ENCODE assay signal across 32 mouse cellular contexts in genomic region chr4:3226488-3226887, GRCm38 (mm10). TPM values are rescaled to one million over a fixed set of nuclear protein-coding genes. Genes with fewer than 3 reads are reported as not detected.
"Had no signal": no experiment of that assay in that cellular context is flagged by ENCODE, and none has a peak within 500 bp of the region (broad histone marks: within the 10 kb centered on the region; RNA-seq: fewer than 3 reads in every experiment).

No protein-coding gene starts in this region.

- H3K9ac ChIP-seq: limb, embryonic 12.5 days; limb, embryonic 15.5 days; liver, embryonic 14.5 days; liver, postnatal 0 days; lung, embryonic 15.5 days; midbrain, embryonic 13.5 days; neural tube, embryonic 13.5 days had no signal

- H3K4me1 ChIP-seq: limb, embryonic 12.5 days; limb, embryonic 15.5 days; lung, embryonic 15.5 days; midbrain, embryonic 13.5 days had no signal

- H3K4me2 ChIP-seq: limb, embryonic 12.5 days; limb, embryonic 15.5 days; liver, embryonic 11.5 days; lung, embryonic 15.5 days; midbrain, embryonic 13.5 days; neural tube, embryonic 13.5 days had no signal

- ATAC-seq: liver, postnatal 0 days; midbrain, embryonic 13.5 days; midbrain, embryonic 16.5 days had no signal

- H3K36me3 ChIP-seq: limb, embryonic 12.5 days; limb, embryonic 15.5 days; lung, embryonic 15.5 days; midbrain, embryonic 10.5 days; midbrain, embryonic 13.5 days; neural tube, embryonic 13.5 days had no signal

- H3K27ac ChIP-seq: limb, embryonic 12.5 days; limb, embryonic 15.5 days; liver, embryonic 14.5 days; lung, embryonic 15.5 days; midbrain, embryonic 10.5 days; midbrain, embryonic 13.5 days; neural tube, embryonic 13.5 days had no signal

- H3K27me3 ChIP-seq: limb, embryonic 15.5 days; lung, embryonic 15.5 days had no signal

- H3K4me3 ChIP-seq: limb, embryonic 12.5 days; limb, embryonic 15.5 days; lung, embryonic 15.5 days; megakaryocyte, embryonic 14.5 days; midbrain, embryonic 10.5 days; midbrain, embryonic 13.5 days; myocyte; neural tube, embryonic 13.5 days had no signal

- DNase-seq: kidney, adult 18-20 months; kidney, adult 9 months; kidney, postnatal 14 days; kidney, postnatal 4 days; liver, postnatal 0 days; lung, postnatal 14 days; retina, postnatal 1 day; thymus, adult 18-20 months; thymus, postnatal 36 days had no signal

RNA-seq across cellular contexts. Expression of gene Vmn1r3, which starts 41.3 kb away (rescaled TPM):
- total RNA-seq: layer of hippocampus, adult 18-20 months; layer of hippocampus, postnatal 14 days; left cerebral cortex, adult 8-10 months; left cerebral cortex, postnatal 25 days; monocyte, adult 5-6 weeks; neutrophil, adult 5-6 weeks had no signal
- polyA plus RNA-seq: kidney, embryonic 16.5 days; limb, embryonic 12.5 days; limb, embryonic 15.5 days; liver, embryonic 11.5 days; liver, embryonic 14.5 days; liver, postnatal 0 days; lung, embryonic 15.5 days; midbrain, embryonic 10.5 days; midbrain, embryonic 13.5 days; midbrain, embryonic 16.5 days; myocyte; neural tube, embryonic 13.5 days; small intestine, adult 2 months; spleen, adult 2 months; stomach, embryonic 16.5 days; testis, adult 2 months; urinary bladder, adult 2 months had no signal

RNA-seq across cellular contexts. Expression of gene Vmn1r2, which starts 59.4 kb away (rescaled TPM):
- total RNA-seq: layer of hippocampus, adult 18-20 months; layer of hippocampus, postnatal 14 days; left cerebral cortex, adult 8-10 months; left cerebral cortex, postnatal 25 days; monocyte, adult 5-6 weeks; neutrophil, adult 5-6 weeks had no signal
- polyA plus RNA-seq: kidney, embryonic 16.5 days; limb, embryonic 12.5 days; limb, embryonic 15.5 days; liver, embryonic 11.5 days; liver, embryonic 14.5 days; liver, postnatal 0 days; lung, embryonic 15.5 days; midbrain, embryonic 10.5 days; midbrain, embryonic 13.5 days; midbrain, embryonic 16.5 days; myocyte; neural tube, embryonic 13.5 days; small intestine, adult 2 months; spleen, adult 2 months; stomach, embryonic 16.5 days; testis, adult 2 months; urinary bladder, adult 2 months had no signal
